Mouse (Mus musculus) midbrain, embryonic 13.5 days (tissue): ENCODE data around the gene Prkag1. TPM values are rescaled to one million over a fixed set of nuclear protein-coding genes. Genes with fewer than 3 reads are reported as not detected.

ENCODE experiments used
- ATAC-seq: fragments of 200-750 bp; cut with Nextera tagmentation; 2 replicates; pipeline ENCODE4 v1.8.0; 2017; ENCODE audit warnings: mild to moderate bottlenecking, moderate TSS enrichment, moderate library complexity
- H3K27ac ChIP-seq: fragments of 300-500 bp; sonication (generic); 2 replicates; pipeline ENCODE4 v1.5.1; 2015; ENCODE audit warnings: inconsistent platforms, mild to moderate bottlenecking, moderate library complexity
- H3K27me3 ChIP-seq: fragments of 300-500 bp; sonication (generic); 2 replicates; pipeline ENCODE4 v1.6.1; 2015; ENCODE audit warnings: mild to moderate bottlenecking, inconsistent platforms
- H3K36me3 ChIP-seq: fragments of 300-500 bp; sonication (generic); 2 replicates; pipeline ENCODE4 v1.6.1; 2015; ENCODE audit warnings: mild to moderate bottlenecking, inconsistent platforms
- H3K4me1 ChIP-seq: fragments of 300-500 bp; sonication (generic); replicated peaks from 2 replicates; pipeline ENCODE4 v1.6.1; 2015; ENCODE audit warnings: inconsistent platforms
- H3K4me2 ChIP-seq: fragments of 300-500 bp; sonication (generic); replicated peaks from 2 replicates; pipeline ENCODE4 v1.6.1; 2015; ENCODE audit warnings: moderate library complexity, mild to moderate bottlenecking, inconsistent platforms
- H3K4me3 ChIP-seq: fragments of 300-500 bp; sonication (generic); replicated peaks from 2 replicates; pipeline ENCODE4 v1.5.1; 2015; ENCODE audit warnings: mild to moderate bottlenecking, inconsistent platforms
- H3K9ac ChIP-seq: fragments of 300-500 bp; sonication (generic); replicated peaks from 2 replicates; pipeline ENCODE4 v1.6.1; 2015; ENCODE audit warnings: mild to moderate bottlenecking, inconsistent platforms
- H3K9me3 ChIP-seq: fragments of 300-500 bp; sonication (generic); 2 replicates; pipeline ENCODE4 v1.6.1; 2016; ENCODE audit warnings: mild to moderate bottlenecking, inconsistent platforms
- WGBS: fragments of 180-500 bp; shearing (Covaris S2); methylation state at CpG from one replicate; pipeline ENCODE4 v1.1.7; 2015; 5-methylcytosine and 5-hydroxymethylcytosine counted together
- polyA plus RNA-seq: library from polyadenylated mRNA; unstranded; fragments of >200 nt; fragmentation: Nextera tagmentation; extraction: Ambion mirVana; gene quantifications from 2 replicates; pipeline ENCODE4 v1.2.1, GENCODE M21; 2015

Gene Prkag1
- polyA plus RNA-seq, 1 experiment from 2014 or later, result 83.3 TPM

GRCm38 (mm10) chr15:98772511-98773211 lies 58.7 kb downstream of the Prkag1 start:
- Histone ChIP-seq H3K27me3 (peaks cover 99% of the 10 kb centered on the region), H3K36me3 (no peaks in the 10 kb centered on the region), H3K4me2 (peak overlapping the region; percentile 39), H3K9me3 (no peaks in the 10 kb centered on the region), H3K4me1 (peaks cover 32% of the 10 kb centered on the region), H3K9ac (0 out of 2 replicates have a peak overlapping the region, but pooled peaks have one; percentile 24), H3K27ac (no peak overlapping the region), H3K4me3 (peak overlapping the region; percentile 23)
- no peak for ATAC-seq
- whole genome bisulfite sequencing, result 3% methylated on average over 36 of the region's 36 CpGs

- H3K27me3 ChIP-seq, result peaks cover 93% of the 10 kb centered on the region
- no peaks in the 10 kb centered on the region for H3K36me3 ChIP-seq
- H3K4me2 ChIP-seq, result peak overlapping the region; percentile 39; the same call in 1 of the 2 replicates
- ATAC-seq, result no peak
- H3K4me1 ChIP-seq, result peaks cover 24% of the 10 kb centered on the region
- H3K4me3 ChIP-seq, result no peak overlapping the region
- H3K9me3 ChIP-seq, result no peaks in the 10 kb centered on the region
- no peak overlapping the region for H3K9ac ChIP-seq
- H3K27ac ChIP-seq, result no peak overlapping the region
- 5% methylated on average over 12 of the region's 12 CpGs for WGBS
Measured at GRCm38 (mm10) chr15:98771813-98772425, 59.4 kb downstream of the Prkag1 start.

- peaks cover 82% of the 10 kb centered on the region for H3K27me3 ChIP-seq
- WGBS, result 15% methylated on average over 5 of the region's 5 CpGs
Measured at GRCm38 (mm10) chr15:98768259-98768658, 63.1 kb downstream of the Prkag1 start.

GRCm38 (mm10) chr15:98765929-98766328 lies 65.4 kb downstream of the Prkag1 start:
- no peak overlapping the region for H3K9ac ChIP-seq
- no peak overlapping the region for H3K4me3 ChIP-seq
- H3K36me3 ChIP-seq, result no peaks in the 10 kb centered on the region
- peaks cover 58% of the 10 kb centered on the region for H3K27me3 ChIP-seq
- WGBS, result 70% methylated on average over 4 of the region's 4 CpGs
- H3K9me3 ChIP-seq, result no peaks in the 10 kb centered on the region
- no peak for ATAC-seq
- peaks cover 19% of the 10 kb centered on the region for H3K4me1 ChIP-seq
- no peak overlapping the region for H3K4me2 ChIP-seq
- H3K27ac ChIP-seq, result no peak overlapping the region

More at GRCm38 (mm10) chr15:98768259-98768658, 63.1 kb downstream of the Prkag1 start:
- Histone ChIP-seq H3K9ac (no peak overlapping the region), H3K36me3 (no peaks in the 10 kb centered on the region), H3K4me3 (no peak overlapping the region), H3K27ac (no peak overlapping the region), H3K4me1 (peaks cover 17% of the 10 kb centered on the region), H3K4me2 (no peak overlapping the region), H3K9me3 (no peaks in the 10 kb centered on the region)
- ATAC-seq, result no peak

Other genes with a start within 250 kb of the Prkag1 start
- 10.6 and 13.0 TPM in 2 replicates for gene Adcy6, start 221.4 kb downstream of the Prkag1 start, polyA plus RNA-seq
- 139 and 157 TPM in 2 replicates for gene Cacnb3, start 200.7 kb downstream of the Prkag1 start, polyA plus RNA-seq
- gene Ddx23, start 168.6 kb downstream of the Prkag1 start, polyA plus RNA-seq, result 28.6 and 29.5 TPM in 2 replicates
- gene Rnd1, start 154.1 kb downstream of the Prkag1 start, polyA plus RNA-seq, result 10.2 and 12.7 TPM in 2 replicates
- 2.6 and 3.2 TPM in 2 replicates for gene Ccdc65, start 123.3 kb downstream of the Prkag1 start, polyA plus RNA-seq
- gene Fkbp11, start 103.3 kb downstream of the Prkag1 start, polyA plus RNA-seq, result 3.5 and 4.1 TPM in 2 replicates
- gene Arf3, start 68.3 kb downstream of the Prkag1 start, polyA plus RNA-seq, result 57.5 and 66.0 TPM in 2 replicates
- 0.24 TPM in 1 of 2 replicates, not detected in the other for gene Wnt10b, start 53.4 kb downstream of the Prkag1 start, polyA plus RNA-seq
- 4.0 and 8.6 TPM in 2 replicates for gene Wnt1, start 41.7 kb downstream of the Prkag1 start, polyA plus RNA-seq
- gene Ddn, start 22.0 kb downstream of the Prkag1 start, polyA plus RNA-seq, result 0.50 and 1.2 TPM in 2 replicates
- gene Kmt2d, start 39.7 kb upstream of the Prkag1 start, polyA plus RNA-seq, result 13.1 and 13.9 TPM in 2 replicates
- 33.0 and 33.9 TPM in 2 replicates for gene Rhebl1, start 63.0 kb upstream of the Prkag1 start, polyA plus RNA-seq
- 0.48 and 0.82 TPM in 2 replicates for gene Dhh, start 67.0 kb upstream of the Prkag1 start, polyA plus RNA-seq
- gene Lmbr1l, start 86.7 kb upstream of the Prkag1 start, polyA plus RNA-seq, result 40.7 and 50.1 TPM in 2 replicates
- 1,161 and 1,231 TPM in 2 replicates for gene Tuba1b, start 103.0 kb upstream of the Prkag1 start, polyA plus RNA-seq
- not detected in 2 replicates for gene Gm49450, start 122.0 kb upstream of the Prkag1 start, polyA plus RNA-seq
- gene Tuba1a, start 122.2 kb upstream of the Prkag1 start, polyA plus RNA-seq, result 15,883 and 15,999 TPM in 2 replicates
- gene Tuba1c, start 198.4 kb upstream of the Prkag1 start, polyA plus RNA-seq, result 37.3 and 41.4 TPM in 2 replicates
- 7.5 and 8.2 TPM in 2 replicates for gene Prph, start 223.7 kb upstream of the Prkag1 start, polyA plus RNA-seq
- gene Troap, start 243.1 kb upstream of the Prkag1 start, polyA plus RNA-seq, result 13.3 and 14.6 TPM in 2 replicates